Mouse (Mus musculus) bone marrow, adult 2 months (tissue): Measurements from ENCODE around the gene Lbx1.

Experiments
- CTCF ChIP-seq: fragments of 200-500 bp; IDR thresholded peaks from 2 replicates; pipeline ENCODE4 v1.5.1; 2011; ENCODE audit warnings: low read length, control low read depth; ENCODE audit not compliant: control insufficient read depth, insufficient read depth
- POLR2A ChIP-seq: fragments of 200-500 bp; IDR thresholded peaks from 2 replicates; pipeline ENCODE4 v1.6.1; 2011; ENCODE audit warnings: low read depth, mild to moderate bottlenecking, control low read depth, low read length, borderline replicate concordance; ENCODE audit not compliant: control insufficient read depth

DNA sequence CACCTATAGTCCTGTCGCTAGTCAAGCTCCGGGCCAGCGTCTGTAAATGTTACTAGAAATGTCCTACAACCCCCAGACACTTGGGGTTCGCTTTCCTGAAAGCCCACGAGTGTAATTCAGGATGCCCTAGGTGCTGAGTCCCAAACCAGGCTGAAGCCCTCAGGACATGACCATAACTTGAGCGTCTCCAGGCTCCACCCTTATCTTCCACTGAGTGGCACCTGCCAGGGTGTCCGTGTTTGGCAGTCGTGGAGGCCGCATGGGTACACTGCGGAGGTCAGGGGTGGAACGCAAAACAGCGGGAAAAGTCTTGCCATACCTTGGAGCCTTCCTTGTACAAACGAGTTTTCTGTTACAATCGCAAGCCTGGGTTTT is 3.6 kb downstream of the Lbx1 start:
- no peak for TF ChIP-seq CTCF
- no peak for TF ChIP-seq POLR2A
